18 mouse cellular contexts compared by ENCODE assay signal in genomic region chr4:94604452-94605019, GRCm38 (mm10). TPM values are rescaled to one million over a fixed set of nuclear protein-coding genes. Genes with fewer than 3 reads are reported as not detected.
DNase-seq lines count a peak whose midpoint lies in the region; ATAC-seq and TF ChIP-seq lines count a peak whose summit lies in the region.
"Had no signal": no experiment of that assay in that cellular context is flagged by ENCODE, and none has a peak within 500 bp of the region (broad histone marks: within the 10 kb centered on the region; RNA-seq: fewer than 3 reads in every experiment).

No protein-coding gene starts in this region.

- no peaks in the 10 kb centered on the region for H3K36me3 ChIP-seq in hindbrain, embryonic 10.5 days
- no peaks in the 10 kb centered on the region for H3K36me3 ChIP-seq in hindbrain, postnatal 0 days (ENCODE audit: insufficient read depth, low read length)
- no peaks in the 10 kb centered on the region for H3K36me3 ChIP-seq in lung, embryonic 14.5 days (ENCODE audit: insufficient read depth)
- peaks cover 3% of the 10 kb centered on the region; the same call in 1 of the 2 replicates for H3K36me3 ChIP-seq in ES-Bruce4 (ENCODE audit: control insufficient read depth, insufficient read depth, low read length, poor library complexity, severe bottlenecking)
- H3K36me3 ChIP-seq in forebrain, embryonic 15.5 days = no peaks in the 10 kb centered on the region
- H3K36me3 ChIP-seq: intestine, embryonic 15.5 days had no signal

- ATAC-seq in hindbrain, postnatal 0 days = no peak
- ATAC-seq in lung, embryonic 14.5 days (ENCODE audit: insufficient read depth) = no peak
- no peak for ATAC-seq in forebrain, embryonic 15.5 days (replicated peaks)
- ATAC-seq in CD4-positive, CD25-positive, alpha-beta regulatory T cell, adult 4 months = no peak
- ATAC-seq: intestine, embryonic 15.5 days; Patski had no signal

- WGBS in hindbrain, embryonic 10.5 days = 91% methylated on average over 2 of the region's 2 CpGs
- WGBS in hindbrain, postnatal 0 days = 87% methylated on average over 2 of the region's 2 CpGs
- WGBS in lung, embryonic 14.5 days = 88% methylated on average over 2 of the region's 2 CpGs
- WGBS in forebrain, embryonic 15.5 days = 91% methylated on average over 2 of the region's 2 CpGs

- H3K27me3 ChIP-seq in hindbrain, embryonic 10.5 days (ENCODE audit: insufficient read depth, poor library complexity, severe bottlenecking) = no peaks in the 10 kb centered on the region
- no peaks in the 10 kb centered on the region for H3K27me3 ChIP-seq in hindbrain, postnatal 0 days (ENCODE audit: insufficient read depth, low read length)
- H3K27me3 ChIP-seq in lung, embryonic 14.5 days (ENCODE audit: insufficient read depth, low read length) = no peaks in the 10 kb centered on the region
- no peaks in the 10 kb centered on the region for H3K27me3 ChIP-seq in ES-Bruce4 (ENCODE audit: control insufficient read depth, insufficient read depth, low read length, poor library complexity, severe bottlenecking)
- no peaks in the 10 kb centered on the region for H3K27me3 ChIP-seq in forebrain, embryonic 15.5 days
- H3K27me3 ChIP-seq: intestine, embryonic 15.5 days; Patski had no signal

- no peak overlapping the region for H3K27ac ChIP-seq in hindbrain, embryonic 10.5 days
- H3K27ac ChIP-seq in hindbrain, postnatal 0 days = no peak overlapping the region
- no peak overlapping the region for H3K27ac ChIP-seq in lung, embryonic 14.5 days (ENCODE audit: low read depth)
- no peak overlapping the region for H3K27ac ChIP-seq in ES-Bruce4 (ENCODE audit: insufficient read depth, low read length)
- no peak overlapping the region for H3K27ac ChIP-seq in forebrain, embryonic 15.5 days (replicated peaks)
- H3K27ac ChIP-seq: intestine, embryonic 15.5 days; stomach, postnatal 0 days had no signal

- peaks cover 20% of the 10 kb centered on the region for H3K4me1 ChIP-seq in hindbrain, embryonic 10.5 days (replicated peaks)
- peaks cover 5% of the 10 kb centered on the region; the same call in 1 of the 2 replicates for H3K4me1 ChIP-seq in hindbrain, postnatal 0 days (ENCODE audit: insufficient read depth, low read length)
- H3K4me1 ChIP-seq in lung, embryonic 14.5 days (ENCODE audit: insufficient read depth) = no peaks in the 10 kb centered on the region
- H3K4me1 ChIP-seq in ES-Bruce4 (ENCODE audit: control insufficient read depth, insufficient read depth, low read length) = no peaks in the 10 kb centered on the region
- peaks cover 28% of the 10 kb centered on the region for H3K4me1 ChIP-seq in forebrain, embryonic 15.5 days

- H3K9me3 ChIP-seq in hindbrain, embryonic 10.5 days = no peaks in the 10 kb centered on the region
- H3K9me3 ChIP-seq in hindbrain, postnatal 0 days (ENCODE audit: low read length) = no peaks in the 10 kb centered on the region
- H3K9me3 ChIP-seq in lung, embryonic 14.5 days (ENCODE audit: low read depth, low read length) = no peaks in the 10 kb centered on the region
- H3K9me3 ChIP-seq in ES-Bruce4 (replicated peaks; ENCODE audit: control insufficient read depth, insufficient read depth, low read length, poor library complexity, severe bottlenecking) = no peaks in the 10 kb centered on the region
- no peaks in the 10 kb centered on the region for H3K9me3 ChIP-seq in forebrain, embryonic 15.5 days
- H3K9me3 ChIP-seq: intestine, embryonic 15.5 days had no signal

- DNase-seq in hindbrain, embryonic 10.5 days (ENCODE audit: low spot score) = no peak
- DNase-seq in hindbrain, postnatal 0 days (ENCODE audit: low spot score) = no peak
- no peak for DNase-seq in lung, embryonic 14.5 days
- no peak for DNase-seq in lung, postnatal 10 days
- no peak for DNase-seq in adrenal gland, postnatal 10 days
- DNase-seq: cerebellum, postnatal 25 days; heart, adult 11 months; kidney, postnatal 14 days; lung, adult 2 months; right cerebral cortex, postnatal 14 days had no signal

- no peak for TF ChIP-seq CTCF in hindbrain, postnatal 0 days (IDR thresholded peaks at IDR 0.05; ENCODE audit: low read depth)
- no peak for TF ChIP-seq CTCF in lung, embryonic 14.5 days (IDR thresholded peaks at IDR 0.05; ENCODE audit: low read depth)
- TF ChIP-seq CTCF in ES-Bruce4 (IDR thresholded peaks at IDR 0.05; ENCODE audit: low read depth, low read length) = no peak

- peak overlapping the region; percentile 95; the same call in 1 of the 2 replicates for H3K4me3 ChIP-seq in hindbrain, embryonic 10.5 days
- no peak overlapping the region for H3K4me3 ChIP-seq in hindbrain, postnatal 0 days (ENCODE audit: low read length)
- peak overlapping the region; percentile 95; the same call in 1 of the 2 replicates for H3K4me3 ChIP-seq in lung, embryonic 14.5 days (ENCODE audit: low read depth, low read length)
- H3K4me3 ChIP-seq in ES-Bruce4 (ENCODE audit: low read depth, low read length) = no peak overlapping the region
- H3K4me3 ChIP-seq in forebrain, embryonic 15.5 days = peak overlapping the region; percentile 61; the same call in 1 of the 2 replicates

- no peak for TF ChIP-seq POLR2A in ES-Bruce4 (IDR thresholded peaks at IDR 0.05; ENCODE audit: insufficient read depth, low read length)

- TF ChIP-seq EP300 in ES-Bruce4 (IDR thresholded peaks at IDR 0.05; ENCODE audit: insufficient read depth, low read depth, low read length) = no peak

- no peak overlapping the region for H3K4me2 ChIP-seq in hindbrain, postnatal 0 days (ENCODE audit: low read depth, low read length)
- peak overlapping the region; percentile 83; the same call in 1 of the 2 replicates for H3K4me2 ChIP-seq in lung, embryonic 14.5 days
- no peak overlapping the region for H3K4me2 ChIP-seq in forebrain, embryonic 15.5 days (replicated peaks)

- no peak overlapping the region for H3K9ac ChIP-seq in hindbrain, postnatal 0 days (replicated peaks; ENCODE audit: low read length)
- H3K9ac ChIP-seq in lung, embryonic 14.5 days = no peak overlapping the region
- H3K9ac ChIP-seq in ES-Bruce4 (ENCODE audit: low read depth, poor library complexity, severe bottlenecking) = peak overlapping the region; percentile 79; the same call in 1 of the 2 replicates
- no peak overlapping the region for H3K9ac ChIP-seq in forebrain, embryonic 15.5 days (replicated peaks)

RNA-seq across cellular contexts. Expression of gene Plaa, which starts 1.5 kb away (rescaled TPM):
- polyA plus RNA-seq in hindbrain, embryonic 10.5 days (2016; fragmentation: Nextera tagmentation; extraction: Ambion mirVana) = 70.1 and 89.9 TPM in 2 replicates
- 57.7 and 64.7 TPM in 2 replicates for total RNA-seq in hindbrain, postnatal 0 days (2014; rRNA removed)
- polyA plus RNA-seq in hindbrain, postnatal 0 days (2015; fragmentation: Nextera tagmentation; extraction: Ambion mirVana) = 64.7 and 70.0 TPM in 2 replicates
- 78.3 and 80.9 TPM in 2 replicates for polyA plus RNA-seq in lung, embryonic 14.5 days (2014; fragmentation: Nextera tagmentation; extraction: Ambion mirVana)
- 150 and 157 TPM in 2 replicates for polyA plus RNA-seq in ES-Bruce4 (2011; ENCODE audit: insufficient read depth, insufficient read length, low read depth, missing spikeins)
- polyA plus RNA-seq in forebrain, embryonic 15.5 days (2015; fragmentation: Nextera tagmentation; extraction: Ambion mirVana) = 78.6 and 82.3 TPM in 2 replicates
- 10 to 100 TPM; 31.6 to 33.7 TPM for polyA plus RNA-seq in CD4-positive, CD25-positive, alpha-beta regulatory T cell, adult 4 months (2017; shearing (Covaris generic))
- total RNA-seq in adrenal gland, postnatal 10 days (2021) = 10 to 100 TPM; 55.1 to 56.6 TPM

RNA-seq across cellular contexts. Expression of gene Ift74, which starts 9.8 kb away (rescaled TPM):
- polyA plus RNA-seq in hindbrain, embryonic 10.5 days (2016; fragmentation: Nextera tagmentation; extraction: Ambion mirVana) = 36.7 and 53.1 TPM in 2 replicates
- total RNA-seq in hindbrain, postnatal 0 days (2014; rRNA removed) = 5.2 and 6.6 TPM in 2 replicates
- polyA plus RNA-seq in hindbrain, postnatal 0 days (2015; fragmentation: Nextera tagmentation; extraction: Ambion mirVana) = 30.1 and 35.0 TPM in 2 replicates
- polyA plus RNA-seq in lung, embryonic 14.5 days (2014; fragmentation: Nextera tagmentation; extraction: Ambion mirVana) = 33.1 and 34.1 TPM in 2 replicates
- 15.0 and 15.1 TPM in 2 replicates for polyA plus RNA-seq in ES-Bruce4 (2011; ENCODE audit: insufficient read depth, insufficient read length, low read depth, missing spikeins)
- polyA plus RNA-seq in forebrain, embryonic 15.5 days (2015; fragmentation: Nextera tagmentation; extraction: Ambion mirVana) = 29.2 and 29.7 TPM in 2 replicates
- polyA plus RNA-seq in CD4-positive, CD25-positive, alpha-beta regulatory T cell, adult 4 months (2017; shearing (Covaris generic)) = 1 to 10 TPM; 4.6 to 6.4 TPM
- total RNA-seq in adrenal gland, postnatal 10 days (2021) = 10 to 100 TPM; 15.0 to 16.2 TPM

RNA-seq across cellular contexts. Expression of gene Lrrc19, which starts 45.4 kb away (rescaled TPM):
- 0.92 and 1.0 TPM in 2 replicates for polyA plus RNA-seq in hindbrain, embryonic 10.5 days (2016; fragmentation: Nextera tagmentation; extraction: Ambion mirVana)
- total RNA-seq in hindbrain, postnatal 0 days (2014; rRNA removed) = not detected in 2 replicates
- polyA plus RNA-seq in hindbrain, postnatal 0 days (2015; fragmentation: Nextera tagmentation; extraction: Ambion mirVana) = 0.24 TPM in 2 replicates
- polyA plus RNA-seq in lung, embryonic 14.5 days (2014; fragmentation: Nextera tagmentation; extraction: Ambion mirVana) = 0.64 and 0.85 TPM in 2 replicates
- not detected in 2 replicates for polyA plus RNA-seq in ES-Bruce4 (2011; ENCODE audit: insufficient read depth, insufficient read length, low read depth, missing spikeins)
- 0.29 and 0.38 TPM in 2 replicates for polyA plus RNA-seq in forebrain, embryonic 15.5 days (2015; fragmentation: Nextera tagmentation; extraction: Ambion mirVana)
- not detected for polyA plus RNA-seq in CD4-positive, CD25-positive, alpha-beta regulatory T cell, adult 4 months (2017; shearing (Covaris generic))
- not detected for total RNA-seq in adrenal gland, postnatal 10 days (2021)
- total RNA-seq: gastrocnemius, adult 18-20 months; megakaryocyte, adult 5-6 weeks had no signal
- polyA plus RNA-seq: lung, adult 2 months had no signal

RNA-seq across cellular contexts. Expression of gene Caap1, which starts 47.9 kb away (rescaled TPM):
- 25.7 and 26.5 TPM in 2 replicates for polyA plus RNA-seq in hindbrain, embryonic 10.5 days (2016; fragmentation: Nextera tagmentation; extraction: Ambion mirVana)
- 8.5 and 9.4 TPM in 2 replicates for total RNA-seq in hindbrain, postnatal 0 days (2014; rRNA removed)
- 10.3 and 11.0 TPM in 2 replicates for polyA plus RNA-seq in hindbrain, postnatal 0 days (2015; fragmentation: Nextera tagmentation; extraction: Ambion mirVana)
- 21.8 and 22.2 TPM in 2 replicates for polyA plus RNA-seq in lung, embryonic 14.5 days (2014; fragmentation: Nextera tagmentation; extraction: Ambion mirVana)
- 25.2 and 28.8 TPM in 2 replicates for polyA plus RNA-seq in ES-Bruce4 (2011; ENCODE audit: insufficient read depth, insufficient read length, low read depth, missing spikeins)
- polyA plus RNA-seq in forebrain, embryonic 15.5 days (2015; fragmentation: Nextera tagmentation; extraction: Ambion mirVana) = 20.9 and 25.5 TPM in 2 replicates
- polyA plus RNA-seq in CD4-positive, CD25-positive, alpha-beta regulatory T cell, adult 4 months (2017; shearing (Covaris generic)) = 1 to 10 TPM; 5.3 to 6.2 TPM
- 1 to 10 TPM; 8.9 to 9.4 TPM for total RNA-seq in adrenal gland, postnatal 10 days (2021)

RNA-seq across cellular contexts. Expression of gene Gm10306, which starts 48.2 kb away (rescaled TPM):
- not detected in 2 replicates for polyA plus RNA-seq in hindbrain, embryonic 10.5 days (2016; fragmentation: Nextera tagmentation; extraction: Ambion mirVana)
- total RNA-seq in hindbrain, postnatal 0 days (2014; rRNA removed) = not detected in 2 replicates
- 0.45 TPM in 1 of 2 replicates, not detected in the other for polyA plus RNA-seq in hindbrain, postnatal 0 days (2015; fragmentation: Nextera tagmentation; extraction: Ambion mirVana)
- polyA plus RNA-seq in lung, embryonic 14.5 days (2014; fragmentation: Nextera tagmentation; extraction: Ambion mirVana) = not detected in 2 replicates
- polyA plus RNA-seq in ES-Bruce4 (2011; ENCODE audit: insufficient read depth, insufficient read length, low read depth, missing spikeins) = not detected in 2 replicates
- 0.41 TPM in 1 of 2 replicates, not detected in the other for polyA plus RNA-seq in forebrain, embryonic 15.5 days (2015; fragmentation: Nextera tagmentation; extraction: Ambion mirVana)
- not detected for polyA plus RNA-seq in CD4-positive, CD25-positive, alpha-beta regulatory T cell, adult 4 months (2017; shearing (Covaris generic))
- not detected for total RNA-seq in adrenal gland, postnatal 10 days (2021)
- total RNA-seq: gastrocnemius, adult 18-20 months; megakaryocyte, adult 5-6 weeks had no signal
- polyA plus RNA-seq: lung, adult 2 months had no signal

Comparison
In these comparisons a context has a peak if more than half of its experiments do, and no peak if none do; other contexts are left out.
1. H3K4me3 ChIP-seq: peak in hindbrain, embryonic 10.5 days (single experiment), lung, embryonic 14.5 days (single experiment) and forebrain, embryonic 15.5 days (single experiment); none in hindbrain, postnatal 0 days (single experiment) and ES-Bruce4 (single experiment).